Mouse (Mus musculus) liver, adult 2 months (tissue): ENCODE measurements around the gene Paqr4. TPM values are rescaled to one million over a fixed set of nuclear protein-coding genes. Genes with fewer than 3 reads are reported as not detected.
"Not testable (repeated sequence)": the region's sequence is repeated elsewhere in the genome, so short reads cannot be mapped to it uniquely, and the experiment has no call there.

ENCODE experiments used
- DNase-seq: peaks from one replicate; pipeline ENCODE4 v3.0.0-alpha.2; 2011; ENCODE audit warnings: low read depth, low spot score; ENCODE audit errors: extremely low read depth
- H3K27ac ChIP-seq: fragments of 200-500 bp; replicated peaks from 2 replicates; pipeline ENCODE4 v1.5.1; 2012; ENCODE audit warnings: low read depth, mild to moderate bottlenecking, control low read depth, inconsistent platforms, low read length; ENCODE audit not compliant: insufficient read depth
- H3K27me3 ChIP-seq: fragments of 200-500 bp; 2 replicates; pipeline ENCODE4 v1.6.1; 2012; ENCODE audit warnings: mild to moderate bottlenecking, moderate library complexity, low read length, inconsistent platforms; ENCODE audit not compliant: control insufficient read depth, insufficient read depth
- H3K36me3 ChIP-seq: fragments of 200-500 bp; 2 replicates; pipeline ENCODE4 v1.6.1; 2012; ENCODE audit warnings: low read length, inconsistent platforms; ENCODE audit not compliant: control insufficient read depth, insufficient read depth
- H3K4me1 ChIP-seq: fragments of 200-500 bp; 2 replicates; pipeline ENCODE4 v1.6.1; 2011; ENCODE audit warnings: low read length; ENCODE audit not compliant: control insufficient read depth, insufficient read depth
- H3K4me3 ChIP-seq: fragments of 200-500 bp; 2 replicates; pipeline ENCODE4 v1.5.1; 2011; ENCODE audit warnings: low read depth, mild to moderate bottlenecking, control low read depth, low read length, moderate library complexity; ENCODE audit not compliant: insufficient read depth
- H3K79me2 ChIP-seq: fragments of 200-500 bp; 2 replicates; pipeline ENCODE4 v1.6.1; 2012; ENCODE audit warnings: inconsistent platforms, mild to moderate bottlenecking, low read length, moderate library complexity; ENCODE audit not compliant: control insufficient read depth, insufficient read depth
- H3K9ac ChIP-seq: fragments of 200-500 bp; 2 replicates; pipeline ENCODE4 v1.6.1; 2012; ENCODE audit warnings: low read depth, mild to moderate bottlenecking, control low read depth, inconsistent platforms, low read length
- CTCF ChIP-seq: fragments of 200-500 bp; IDR thresholded peaks from 2 replicates; pipeline ENCODE4 v1.5.1; 2011; ENCODE audit warnings: low read depth, low read length, control low read depth
- POLR2A ChIP-seq: fragments of 200-500 bp; IDR thresholded peaks from 2 replicates; pipeline ENCODE4 v1.6.1; 2011; ENCODE audit warnings: low read length, control low read depth; ENCODE audit not compliant: insufficient read depth; ENCODE audit errors: extremely low read depth
- WGBS: fragments of 180-500 bp; shearing (Covaris S2); methylation state at CpG from one replicate; pipeline ENCODE4 v1.1.7; 2018; 5-methylcytosine and 5-hydroxymethylcytosine counted together
- polyA plus RNA-seq: library from polyadenylated mRNA; depleted of rRNA; stranded (reverse); fragments of >200 nt; gene quantifications from 2 replicates; pipeline ENCODE4 v1.2.3, GENCODE M21; 2012
- total RNA-seq: library from RNA; depleted of rRNA; stranded (reverse); fragments of >200 nt; gene quantifications from 2 replicates; pipeline ENCODE4 v1.2.3, GENCODE M21; 2014

Gene Paqr4
- total and polyA plus RNA-seq, 2 experiments: 1.6 to 3.7 TPM

DNA sequence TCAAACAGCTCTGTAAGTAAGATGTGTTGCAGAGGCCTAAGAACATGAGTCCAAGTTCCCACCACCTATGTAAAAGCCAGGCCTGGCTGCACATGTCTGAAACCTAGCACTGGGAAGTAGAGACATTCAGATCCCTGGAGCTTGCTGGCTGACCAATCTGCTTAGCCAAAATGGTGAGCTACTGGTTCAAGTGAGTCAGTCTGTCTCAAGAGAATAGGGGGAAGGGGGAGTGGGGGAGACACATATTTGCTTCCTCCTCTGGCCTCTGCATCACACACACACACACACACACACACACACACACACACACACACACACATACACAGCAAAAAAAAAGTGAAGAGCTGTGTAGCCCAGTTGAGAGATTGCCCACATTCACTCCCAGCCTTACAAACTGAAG is 42.7 kb upstream of the Paqr4 start:
- no peaks in the 10 kb centered on the region for H3K36me3 ChIP-seq

DNA sequence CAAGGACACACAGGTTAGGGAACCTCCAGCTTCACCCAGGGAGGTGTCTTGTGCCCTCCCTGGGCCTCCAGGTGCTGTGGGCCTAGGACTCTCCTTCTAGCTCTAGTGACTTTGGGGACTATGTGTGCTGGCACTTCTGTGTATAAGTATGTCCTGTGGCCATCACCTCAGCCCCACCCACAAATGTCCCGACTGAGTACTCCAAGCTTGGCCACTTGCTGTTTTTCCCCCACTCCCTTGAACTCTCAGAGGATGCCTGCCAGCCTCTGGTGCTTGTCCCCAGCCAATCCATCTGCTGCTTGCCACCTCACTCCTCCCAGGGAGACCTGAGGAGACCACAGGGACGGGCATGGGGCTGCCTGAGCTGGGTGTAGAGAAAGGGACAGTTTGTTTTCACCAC is 37.8 kb upstream of the Paqr4 start:
- no peak overlapping the region for H3K9ac ChIP-seq
- no peak overlapping the region for H3K4me3 ChIP-seq
- H3K4me1 ChIP-seq: no peaks in the 10 kb centered on the region
- WGBS: 74% methylated on average over 2 of the region's 2 CpGs
- TF ChIP-seq POLR2A: no peak
- TF ChIP-seq CTCF: no peak
- no peak for DNase-seq
- H3K36me3 ChIP-seq: no peaks in the 10 kb centered on the region
- H3K27ac ChIP-seq: no peak overlapping the region
- H3K27me3 ChIP-seq: no peaks in the 10 kb centered on the region
- no peaks in the 10 kb centered on the region for H3K79me2 ChIP-seq

More for the DNA sequence above, 42.7 kb upstream of the Paqr4 start:
- DNase-seq: no peak
- TF ChIP-seq POLR2A (no peak), CTCF (no peak)
- no peak overlapping the region for H3K4me3 ChIP-seq
- no peak overlapping the region for H3K27ac ChIP-seq
- H3K79me2 ChIP-seq: no peaks in the 10 kb centered on the region
- 0 out of 2 replicates have a peak, but pooled peaks cover 3% of the 10 kb centered on the region for H3K4me1 ChIP-seq
- no peaks in the 10 kb centered on the region for H3K27me3 ChIP-seq
- H3K9ac ChIP-seq: no peak overlapping the region

DNA sequence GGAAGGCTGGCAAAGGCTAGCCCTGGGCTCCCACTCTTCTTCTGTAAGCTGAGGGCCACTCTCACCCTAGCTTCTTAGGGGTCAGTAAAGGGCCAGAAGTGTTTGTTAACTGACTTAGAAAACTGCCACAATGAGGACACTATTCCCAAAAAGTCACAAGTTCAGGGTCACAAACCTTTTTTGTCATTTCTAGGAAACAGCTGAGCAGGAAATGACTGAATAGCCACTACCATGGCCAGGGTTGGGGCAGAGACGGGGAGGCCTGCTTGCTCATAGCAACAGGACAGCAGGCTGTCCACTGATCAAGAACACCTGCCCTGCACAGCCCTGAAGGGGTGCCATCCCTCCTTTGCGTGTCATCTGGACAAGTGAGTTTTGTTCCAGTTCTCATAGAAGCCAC is 36.5 kb upstream of the Paqr4 start:
- no peak for DNase-seq
- Histone ChIP-seq H3K36me3 (no peaks in the 10 kb centered on the region), H3K79me2 (no peaks in the 10 kb centered on the region), H3K27ac (no peak overlapping the region), H3K4me1 (no peaks in the 10 kb centered on the region), H3K27me3 (no peaks in the 10 kb centered on the region), H3K4me3 (no peak overlapping the region), H3K9ac (no peak overlapping the region)
- WGBS: 69% methylated on average over 2 of the region's 2 CpGs
- TF ChIP-seq POLR2A: no peak
- TF ChIP-seq CTCF: no peak

DNA sequence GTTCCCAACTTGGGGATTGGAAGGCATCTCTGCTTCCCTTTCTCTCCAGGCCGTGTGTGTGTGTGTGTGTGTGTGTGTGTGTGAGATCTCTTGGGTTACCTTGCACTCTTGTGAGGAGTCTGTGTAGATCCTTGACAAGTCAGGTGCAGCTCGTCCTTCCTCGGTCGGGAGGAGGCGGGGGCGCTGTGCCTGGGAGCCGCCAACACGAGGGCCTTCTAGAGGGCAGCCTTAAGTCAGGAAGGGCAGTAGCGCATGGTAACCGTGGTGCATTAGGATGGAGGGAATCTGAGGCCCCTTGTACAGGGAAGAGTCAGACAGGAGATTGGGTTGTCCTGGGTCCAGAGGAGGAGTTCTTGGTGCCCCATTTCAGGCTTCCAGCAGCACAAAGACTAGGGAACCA is 35.5 kb upstream of the Paqr4 start:
- Histone ChIP-seq H3K4me3 (no peak overlapping the region), H3K27me3 (no peaks in the 10 kb centered on the region), H3K79me2 (no peaks in the 10 kb centered on the region), H3K27ac (no peak overlapping the region), H3K9ac (no peak overlapping the region), H3K36me3 (no peaks in the 10 kb centered on the region), H3K4me1 (no peaks in the 10 kb centered on the region)
- DNase-seq: no peak
- WGBS: 91% methylated on average over 10 of the region's 10 CpGs
- TF ChIP-seq POLR2A (no peak), CTCF (no peak)

DNA sequence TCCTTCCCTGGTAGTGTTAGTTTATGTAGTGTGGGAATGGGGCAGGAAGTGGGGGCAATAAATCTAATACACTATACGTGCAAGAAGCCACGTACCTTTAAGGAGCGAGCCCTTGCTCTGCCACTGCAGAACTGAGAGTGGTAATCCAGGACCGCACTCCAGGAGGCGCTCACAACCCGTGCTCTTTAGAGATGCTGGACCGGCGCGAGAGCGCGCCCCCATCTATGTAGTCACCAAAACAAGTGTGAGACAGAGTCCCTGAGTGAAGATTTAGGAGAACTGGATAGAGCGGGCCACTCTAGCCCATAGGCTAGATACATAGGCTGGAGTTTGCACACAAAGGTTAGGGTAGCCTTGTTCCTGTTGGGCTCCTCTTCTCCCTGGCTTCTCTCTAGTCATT is 33.4 kb upstream of the Paqr4 start:
- H3K79me2 ChIP-seq: no peaks in the 10 kb centered on the region
- peaks cover 4% of the 10 kb centered on the region; the same call in 1 of the 2 replicates for H3K4me1 ChIP-seq
- H3K27ac ChIP-seq: no peak overlapping the region
- DNase-seq: peak; percentile 52
- H3K36me3 ChIP-seq: no peaks in the 10 kb centered on the region
- H3K4me3 ChIP-seq: no peak overlapping the region
- TF ChIP-seq POLR2A (no peak), CTCF (peak; percentile 95)
- WGBS: 3% methylated on average over 12 of the region's 12 CpGs
- H3K27me3 ChIP-seq: no peaks in the 10 kb centered on the region
- no peak overlapping the region for H3K9ac ChIP-seq

DNA sequence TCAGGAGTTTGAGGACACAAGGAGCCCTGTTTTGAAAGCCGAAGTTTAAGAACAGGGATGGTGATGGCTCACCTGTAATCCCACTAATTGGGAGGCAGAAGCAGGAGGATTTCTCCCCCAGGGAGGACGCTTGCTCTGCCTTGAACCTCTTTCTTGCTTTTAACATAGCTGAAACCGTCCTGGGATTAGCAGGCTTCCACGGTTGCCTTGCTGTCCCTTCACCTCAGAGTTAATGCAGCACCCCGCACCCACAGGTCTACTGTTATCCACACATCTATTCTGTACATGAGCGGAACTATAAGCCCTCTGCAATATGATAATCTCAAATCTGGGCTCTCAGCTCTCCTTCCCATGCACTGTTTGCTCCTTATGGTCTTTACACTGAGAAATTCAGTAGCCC is 33.0 kb upstream of the Paqr4 start:
- no peaks in the 10 kb centered on the region for H3K79me2 ChIP-seq
- no peaks in the 10 kb centered on the region for H3K27me3 ChIP-seq
- no peak for DNase-seq
- no peaks in the 10 kb centered on the region for H3K36me3 ChIP-seq
- peaks cover 4% of the 10 kb centered on the region; the same call in 1 of the 2 replicates for H3K4me1 ChIP-seq
- no peak overlapping the region for H3K27ac ChIP-seq
- no peak for TF ChIP-seq CTCF
- TF ChIP-seq POLR2A: no peak
- H3K4me3 ChIP-seq: no peak overlapping the region
- no peak overlapping the region for H3K9ac ChIP-seq
- 70% methylated on average over 6 of the region's 6 CpGs for WGBS

DNA sequence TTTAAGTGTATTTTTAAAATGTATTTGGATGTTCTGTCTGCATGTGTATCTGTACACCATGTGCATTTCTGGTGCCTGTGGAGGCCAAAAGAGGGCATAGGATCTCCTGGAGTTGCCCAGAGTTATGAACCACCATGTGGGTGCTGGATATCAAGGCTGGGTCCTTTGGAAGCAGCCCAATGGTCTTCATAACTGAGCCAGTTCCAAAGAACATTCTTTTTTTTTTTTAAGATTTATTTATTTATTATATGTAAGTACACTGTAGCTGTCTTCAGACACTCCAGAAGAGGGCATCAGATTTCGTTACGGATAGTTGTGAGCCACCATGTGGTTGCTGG is 31.5 kb upstream of the Paqr4 start:
- not testable (repeated sequence) for DNase-seq, H3K36me3 ChIP-seq, H3K4me3 ChIP-seq, H3K9ac ChIP-seq, H3K79me2 ChIP-seq, H3K4me1 ChIP-seq, H3K27me3 ChIP-seq, H3K27ac ChIP-seq
- WGBS: 63% methylated on average over 2 of the region's 2 CpGs
